Mouse (Mus musculus) CH12.LX (cell line): ENCODE measurements at regions not wholly inside any gene's neighbourhood (a gene's known extent, or its start where the extent isn't known, plus 50 kb on each side); places are given as distances from the start of the nearest gene placed in this dataset.

ENCODE experiments used
- DNase-seq: peaks from one replicate; pipeline ENCODE4 v3.0.0-alpha.2; 2013; ENCODE audit errors: extremely low read depth
- H3K27ac ChIP-seq: 2 replicates; pipeline ENCODE4 v1.5.1; 2012; ENCODE audit warnings: low read depth, mild to moderate bottlenecking, control low read depth, moderate library complexity; ENCODE audit not compliant: insufficient read depth
- H3K27me3 ChIP-seq: replicated peaks from 2 replicates; pipeline ENCODE3; 2012; ENCODE audit warnings: inconsistent platforms
- H3K36me3 ChIP-seq, 2 experiments: replicated peaks in 1 of 2; 2 replicates each; pipeline versions ENCODE3 to v1.6.1; 2012; ENCODE audit warnings: inconsistent platforms in 1 of 2, low read length in 1 of 2, mild to moderate bottlenecking in 1 of 2, mixed read lengths in 1 of 2, moderate library complexity in 1 of 2; ENCODE audit not compliant: control insufficient read depth in 1 of 2, insufficient read depth in 1 of 2
- H3K4me1 ChIP-seq, 2 experiments: 2 replicates each; pipeline ENCODE4 v1.6.1; 2012; ENCODE audit warnings: inconsistent platforms in 1 of 2, moderate library complexity in 1 of 2; ENCODE audit not compliant: insufficient read depth in 2 of 2, control insufficient read depth in 1 of 2
- H3K4me2 ChIP-seq: 2 replicates; pipeline ENCODE4 v1.6.1; 2012; ENCODE audit warnings: low read depth, mild to moderate bottlenecking, control low read depth; ENCODE audit not compliant: poor library complexity, insufficient read depth, severe bottlenecking
- H3K4me3 ChIP-seq, 3 experiments: fragments of 150-350 bp in 1 of 3; sonication (generic) in 1 of 3; replicated peaks in 1 of 3; 2 replicates each; pipeline versions ENCODE3 to v1.5.1; 2011 to 2012; ENCODE audit warnings: low read depth in 2 of 3, low read length in 2 of 3, mild to moderate bottlenecking in 2 of 3, moderate library complexity in 2 of 3, control low read depth in 1 of 3, improper control_type of control experiment in 1 of 3, inconsistent platforms in 1 of 3, mixed read lengths in 1 of 3; ENCODE audit not compliant: poor library complexity in 1 of 3
- H3K79me2 ChIP-seq: replicated peaks from 2 replicates; pipeline ENCODE4 v1.6.1; 2012; ENCODE audit warnings: mild to moderate bottlenecking, moderate library complexity; ENCODE audit not compliant: control insufficient read depth, poor library complexity, insufficient read depth, severe bottlenecking; ENCODE audit errors: extremely low read depth
- H3K9ac ChIP-seq: 2 replicates; pipeline ENCODE4 v1.6.1; 2012; ENCODE audit warnings: low read depth, mild to moderate bottlenecking, control low read depth, moderate library complexity; ENCODE audit not compliant: insufficient read depth
- H3K9me3 ChIP-seq: replicated peaks from 2 replicates; pipeline ENCODE3; 2012; ENCODE audit warnings: low read length, inconsistent platforms, mixed read lengths
- BHLHE40 ChIP-seq: IDR thresholded peaks from 2 replicates; pipeline ENCODE4 v1.6.1; 2011; ENCODE audit warnings: mild to moderate bottlenecking, low read depth, low read length, improper control_type of control experiment
- CTCF ChIP-seq, 2 experiments: IDR thresholded peaks in 1 of 2; conservative IDR thresholded peaks in 1 of 2; 2 replicates each; pipeline ENCODE4 v1.5.1; 2011 to 2012; ENCODE audit warnings: low read depth in 2 of 2, low read length in 2 of 2, improper control_type of control experiment in 1 of 2, inconsistent platforms in 1 of 2, mild to moderate bottlenecking in 1 of 2, moderate library complexity in 1 of 2
- EP300 ChIP-seq: IDR thresholded peaks from 2 replicates; pipeline ENCODE4 v1.6.1; 2011; ENCODE audit warnings: low read length, improper control_type of control experiment
- GABPA ChIP-seq: IDR thresholded peaks from 2 replicates; pipeline ENCODE4 v1.6.1; 2012; ENCODE audit warnings: low read depth, low read length, improper control_type of control experiment, inconsistent platforms; ENCODE audit not compliant: insufficient replicate concordance
- JUN ChIP-seq: IDR thresholded peaks from 2 replicates; pipeline ENCODE4 v1.6.1; 2011; ENCODE audit warnings: low read depth, mild to moderate bottlenecking, low read length, improper control_type of control experiment, moderate library complexity; ENCODE audit not compliant: insufficient read depth
- JUND ChIP-seq: conservative IDR thresholded peaks from 2 replicates; pipeline ENCODE4 v1.6.1; 2011; ENCODE audit warnings: low read depth, low read length, improper control_type of control experiment
- KAT2A ChIP-seq: IDR thresholded peaks from 2 replicates; pipeline ENCODE4 v1.6.1; 2012; ENCODE audit warnings: low read length, improper control_type of control experiment, inconsistent platforms; ENCODE audit not compliant: insufficient replicate concordance
- MAZ ChIP-seq: IDR thresholded peaks from 2 replicates; pipeline ENCODE4 v1.6.1; 2012; ENCODE audit warnings: low read depth, mild to moderate bottlenecking, inconsistent platforms, low read length, improper control_type of control experiment, moderate library complexity
- MEF2A ChIP-seq: IDR thresholded peaks from 2 replicates; pipeline ENCODE4 v1.6.1; 2014; ENCODE audit warnings: low read depth, mild to moderate bottlenecking, inconsistent platforms, low read length, improper control_type of control experiment, borderline replicate concordance
- MXI1 ChIP-seq: IDR thresholded peaks from 2 replicates; pipeline ENCODE4 v1.6.1; 2011; ENCODE audit warnings: mild to moderate bottlenecking, low read depth, low read length, improper control_type of control experiment
- NELFE ChIP-seq: IDR thresholded peaks from 2 replicates; pipeline ENCODE4 v1.6.1; 2011; ENCODE audit warnings: low read depth, low read length, improper control_type of control experiment
- POLR2A ChIP-seq: IDR thresholded peaks from 2 replicates; pipeline ENCODE4 v1.6.1; 2011; ENCODE audit warnings: low read depth, mild to moderate bottlenecking, improper control_type of control experiment, low read length
- POLR2AphosphoS2 ChIP-seq: IDR thresholded peaks from 2 replicates; pipeline ENCODE4 v1.6.1; 2011; ENCODE audit warnings: low read depth, low read length, improper control_type of control experiment
- RAD21 ChIP-seq: IDR thresholded peaks from 2 replicates; pipeline ENCODE4 v1.6.1; 2011; ENCODE audit warnings: low read depth, mild to moderate bottlenecking, low read length, improper control_type of control experiment, moderate library complexity
- SMC3 ChIP-seq: IDR thresholded peaks from 2 replicates; pipeline ENCODE4 v1.6.1; 2011; ENCODE audit warnings: low read depth, low read length, improper control_type of control experiment
- TBP ChIP-seq: conservative IDR thresholded peaks from 2 replicates; pipeline ENCODE4 v1.6.1; 2011; ENCODE audit warnings: low read depth, low read length, improper control_type of control experiment
- UBTF ChIP-seq: IDR thresholded peaks from 2 replicates; pipeline ENCODE4 v1.6.1; 2012; ENCODE audit warnings: low read depth, mild to moderate bottlenecking, inconsistent platforms, low read length, improper control_type of control experiment, moderate library complexity
- USF2 ChIP-seq: conservative IDR thresholded peaks from 2 replicates; pipeline ENCODE4 v1.6.1; 2011; ENCODE audit warnings: low read depth, low read length, improper control_type of control experiment
- ZC3H11A ChIP-seq: IDR thresholded peaks from 2 replicates; pipeline ENCODE4 v1.6.1; 2012; ENCODE audit warnings: low read depth, mild to moderate bottlenecking, inconsistent platforms, low read length, improper control_type of control experiment
- ZKSCAN1 ChIP-seq: IDR thresholded peaks from 2 replicates; pipeline ENCODE4 v1.6.1; 2012; ENCODE audit warnings: low read depth, inconsistent platforms, low read length, improper control_type of control experiment, borderline replicate concordance
- ZNF384 ChIP-seq: IDR thresholded peaks from 2 replicates; pipeline ENCODE4 v1.6.1; 2012; ENCODE audit warnings: low read depth, low read length, improper control_type of control experiment, inconsistent platforms
- dilution Hi-C: fragments of 300-500 bp; cut with MboI; formaldehyde crosslinking; loops from 2 replicates; pipeline ENCODE4 v1.14.3; 2020; ENCODE audit warnings: low sequenced_read_pairs; ENCODE audit not compliant: extremely low pct_unique_long_range_greater_than_20kb, extremely low pct_ligation_motif_present
- in situ Hi-C: fragments of 300-500 bp; cut with MboI; formaldehyde crosslinking; loops from 3 replicates; pipeline ENCODE4 v1.14.3; 2019; ENCODE audit warnings: low sequenced_read_pairs, low pct_ligation_motif_present, low pct_unique_long_range_greater_than_20kb, mixed read lengths

DNA sequence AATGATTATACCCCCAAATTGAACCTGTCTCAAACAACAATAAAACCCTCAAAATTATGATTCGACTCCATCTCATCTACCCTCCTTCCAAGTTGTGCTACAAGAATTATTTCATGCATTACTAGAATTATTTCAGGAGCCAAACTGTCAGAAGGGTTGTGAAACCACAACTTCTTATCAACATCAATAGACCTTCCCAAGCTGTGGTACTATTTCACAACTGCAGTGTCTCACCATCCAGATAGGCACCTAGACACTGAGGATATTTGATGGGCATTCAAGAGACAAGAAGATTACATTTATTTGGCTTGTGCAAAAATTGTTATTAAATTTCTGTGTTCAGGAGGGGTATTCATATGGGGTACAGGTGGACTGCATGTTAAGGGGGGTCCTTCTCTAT is 567.0 kb downstream of the Adgrl2 start:
- H3K4me3 ChIP-seq, result no peak overlapping the region
- H3K4me2 ChIP-seq, result no peak overlapping the region
- TF ChIP-seq KAT2A, result no peak
- no peak for TF ChIP-seq ZC3H11A
- TF ChIP-seq CTCF (conservative IDR thresholded peaks at IDR 0.05 in 1 of 2, IDR thresholded peaks at IDR 0.05 in 1 of 2; ENCODE audit: low read depth in 2 of 2, low read length in 2 of 2), result no peak
- no peak for TF ChIP-seq NELFE
- no peak for TF ChIP-seq BHLHE40
- TF ChIP-seq JUND, result no peak
- no peak for TF ChIP-seq RAD21
- no peak for TF ChIP-seq JUN
- no peak for TF ChIP-seq MAZ
- no peak for TF ChIP-seq SMC3
- TF ChIP-seq POLR2AphosphoS2, result no peak
- TF ChIP-seq TBP, result no peak
- TF ChIP-seq MXI1, result no peak
- no peak for TF ChIP-seq POLR2A
- no peak for TF ChIP-seq ZNF384
- TF ChIP-seq GABPA, result no peak
- dilution Hi-C loops, result no loop called here
- in situ Hi-C loops, result no loop called here
- DNase-seq, result no peak
- H3K36me3 ChIP-seq, result no peaks in the 10 kb centered on the region
- peaks cover 0 to 12% of the 10 kb centered on the region in 2 experiments; a peak in 2 of 4 replicates for H3K4me1 ChIP-seq
- no peaks in the 10 kb centered on the region for H3K9me3 ChIP-seq
- no peaks in the 10 kb centered on the region for H3K27me3 ChIP-seq
- H3K79me2 ChIP-seq, result no peaks in the 10 kb centered on the region
- H3K9ac ChIP-seq, result no peak overlapping the region
- no peak overlapping the region for H3K27ac ChIP-seq

DNA sequence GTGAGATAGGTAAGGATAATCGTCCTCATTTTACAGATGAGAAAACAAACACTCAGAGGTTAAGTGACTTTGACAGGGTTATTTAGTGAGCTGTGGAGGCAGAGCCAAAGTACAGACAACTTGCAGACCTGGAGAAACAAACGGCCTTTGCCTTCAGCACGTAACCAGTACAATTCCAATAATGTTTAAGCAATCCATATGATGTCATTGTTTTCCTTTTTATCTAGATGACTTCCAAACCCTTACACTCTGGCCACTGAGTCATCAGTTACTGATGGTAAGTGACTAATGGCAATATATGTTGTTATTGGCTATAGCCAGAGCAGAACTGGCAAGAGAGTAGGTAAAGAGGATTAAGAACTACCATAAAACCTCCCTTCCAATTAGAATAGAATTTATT is 567.6 kb downstream of the Adgrl2 start:
- no peak overlapping the region for H3K27ac ChIP-seq
- DNase-seq, result no peak
- in situ Hi-C loops, result no loop called here
- H3K79me2 ChIP-seq, result no peaks in the 10 kb centered on the region
- peaks cover 0 to 12% of the 10 kb centered on the region in 2 experiments; a peak in 2 of 4 replicates for H3K4me1 ChIP-seq
- no peak overlapping the region for H3K4me2 ChIP-seq
- no peak overlapping the region for H3K9ac ChIP-seq
- H3K4me3 ChIP-seq, result no peak overlapping the region
- no peak for TF ChIP-seq ZKSCAN1
- TF ChIP-seq USF2, result no peak
- TF ChIP-seq SMC3, result no peak
- TF ChIP-seq MEF2A, result no peak
- TF ChIP-seq ZC3H11A, result no peak
- TF ChIP-seq UBTF, result no peak
- no peak for TF ChIP-seq EP300
- TF ChIP-seq MAZ, result no peak
- H3K9me3 ChIP-seq, result no peaks in the 10 kb centered on the region
- no peaks in the 10 kb centered on the region for H3K36me3 ChIP-seq
- H3K27me3 ChIP-seq, result no peaks in the 10 kb centered on the region
- dilution Hi-C loops, result no loop called here
